Mouse (Mus musculus) liver, embryonic 11.5 days (tissue): ENCODE measurements around the gene Slx1b. TPM values are rescaled to one million over a fixed set of nuclear protein-coding genes. Genes with fewer than 3 reads are reported as not detected.

Experiments
- ATAC-seq: fragments of 200-750 bp; cut with Nextera tagmentation; replicated peaks from 2 replicates; pipeline ENCODE4 v1.8.0; 2017; ENCODE audit warnings: moderate number of reproducible peaks, mild to moderate bottlenecking, moderate TSS enrichment, moderate library complexity; ENCODE audit not compliant: low FRiP score
- DNase-seq: peaks from one replicate; pipeline ENCODE4 v3.0.0-alpha.2; 2017; ENCODE audit warnings: low spot score
- H3K27ac ChIP-seq: fragments of 300-500 bp; sonication (generic); 2 replicates; pipeline ENCODE4 v1.5.1; 2014; ENCODE audit warnings: mild to moderate bottlenecking, low read depth, low read length, control low read depth
- H3K27me3 ChIP-seq: fragments of 300-500 bp; sonication (generic); replicated peaks from 2 replicates; pipeline ENCODE4 v1.6.1; 2014; ENCODE audit warnings: low read length, mixed read lengths; ENCODE audit not compliant: control insufficient read depth, insufficient read depth
- H3K36me3 ChIP-seq: fragments of 300-500 bp; sonication (generic); 2 replicates; pipeline ENCODE4 v1.6.1; 2014; ENCODE audit warnings: mild to moderate bottlenecking, low read length, moderate library complexity, mixed read lengths; ENCODE audit not compliant: control insufficient read depth, insufficient read depth
- H3K4me1 ChIP-seq: fragments of 300-500 bp; sonication (generic); replicated peaks from 2 replicates; pipeline ENCODE4 v1.6.1; 2014; ENCODE audit warnings: low read length, mixed read lengths; ENCODE audit not compliant: control insufficient read depth, insufficient read depth
- H3K4me2 ChIP-seq: fragments of 300-500 bp; sonication (generic); 2 replicates; pipeline ENCODE4 v1.6.1; 2014; ENCODE audit warnings: mild to moderate bottlenecking, control low read depth, moderate library complexity
- H3K4me3 ChIP-seq: fragments of 300-500 bp; sonication (generic); 2 replicates; pipeline ENCODE4 v1.5.1; 2014; ENCODE audit warnings: low read depth, low read length, control low read depth
- H3K9ac ChIP-seq: fragments of 300-500 bp; sonication (generic); 2 replicates; pipeline ENCODE4 v1.6.1; 2014; ENCODE audit warnings: low read depth, low read length, control low read depth
- H3K9me3 ChIP-seq: fragments of 300-500 bp; sonication (generic); 2 replicates; pipeline ENCODE4 v1.6.1; 2016; ENCODE audit warnings: low read length, inconsistent platforms, mixed read lengths; ENCODE audit not compliant: control insufficient read depth
- WGBS: fragments of 180-500 bp; shearing (Covaris S2); extraction: QIAGEN DNeasy Blood & Tissue Kit; methylation state at CpG from one replicate; pipeline ENCODE4 v1.1.7; 2014; 5-methylcytosine and 5-hydroxymethylcytosine counted together
- polyA plus RNA-seq: library from polyadenylated mRNA; unstranded; fragments of >200 nt; fragmentation: Nextera tagmentation; extraction: Ambion mirVana; gene quantifications from 2 replicates; pipeline ENCODE4 v1.2.1, GENCODE M21; 2014

The Slx1b gene
- polyA plus RNA-seq, 1 experiment from 2014 or later, result 6.6 TPM

DNA sequence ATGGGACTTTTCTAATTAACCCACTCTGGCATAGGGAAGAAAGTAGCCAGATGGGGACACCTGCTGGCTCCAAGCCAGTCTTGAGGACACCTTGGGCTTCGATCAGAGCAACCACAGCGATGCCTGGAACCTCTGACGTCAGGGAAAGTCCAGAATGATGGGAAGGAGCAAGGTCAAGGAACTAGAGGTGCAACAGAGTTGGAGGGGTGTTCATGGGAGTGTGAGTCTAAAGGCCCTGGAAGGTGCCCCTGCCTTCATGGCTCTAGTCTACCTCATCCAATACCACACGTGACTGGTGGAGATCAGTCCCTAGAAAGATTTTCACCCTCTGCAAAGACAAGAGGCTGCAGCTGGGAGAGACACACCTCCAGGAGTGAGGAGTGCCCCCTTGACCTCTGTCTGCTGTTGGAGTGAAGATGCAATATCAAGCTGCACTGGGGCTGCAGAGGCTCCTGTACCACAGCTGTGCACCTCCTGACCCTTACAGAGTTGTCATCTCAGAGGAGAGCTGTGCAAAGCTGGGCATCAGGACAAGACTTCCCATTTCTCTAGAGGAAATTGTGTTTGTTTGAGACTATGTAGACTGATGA is 18.9 kb downstream of the Slx1b start:
- H3K4me1 ChIP-seq, result no peaks in the 10 kb centered on the region; the same call in 1 of the 2 replicates
- DNase-seq, result no peak
- no peak overlapping the region for H3K9ac ChIP-seq
- H3K27me3 ChIP-seq, result no peaks in the 10 kb centered on the region
- ATAC-seq, result no peak
- peaks cover 3% of the 10 kb centered on the region for H3K36me3 ChIP-seq
- H3K4me2 ChIP-seq, result no peak overlapping the region
- H3K4me3 ChIP-seq, result no peak overlapping the region
- H3K27ac ChIP-seq, result no peak overlapping the region
- 89% methylated on average over 4 of the region's 4 CpGs for WGBS
- no peaks in the 10 kb centered on the region for H3K9me3 ChIP-seq

DNA sequence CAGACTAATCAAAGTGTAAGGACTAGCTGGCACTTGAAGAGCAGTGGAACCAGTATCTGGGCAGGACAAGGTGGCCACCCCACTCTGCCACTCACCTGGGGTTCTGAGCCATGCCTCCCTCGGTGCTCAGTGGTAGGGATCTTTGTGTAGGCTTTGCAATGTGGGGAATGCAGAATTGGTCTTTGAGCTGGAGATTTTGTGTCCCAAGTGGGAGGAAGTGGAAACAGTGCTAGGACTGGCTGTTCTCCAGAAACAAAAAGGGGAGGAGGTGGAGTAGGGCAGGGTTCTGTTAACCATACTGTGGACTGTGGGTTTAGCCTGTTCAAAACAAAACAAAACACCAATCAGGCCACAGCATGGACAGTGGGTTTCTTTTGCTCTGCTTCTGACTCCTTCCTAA is 19.4 kb downstream of the Slx1b start, which contains the start of gene Sult1a1:
Gene Sult1a1 (minus strand): TSS at position 226 of the 400 bp plus-strand sequence.
- 71% methylated on average over 1 of the region's 1 CpGs for WGBS
- no peak for DNase-seq
- Histone ChIP-seq H3K9ac (no peak within 1 kb of the TSS), H3K36me3 (peaks cover 3% of the 10 kb centered on the region), H3K9me3 (no peaks in the 10 kb centered on the region), H3K4me1 (no peaks in the 10 kb centered on the region; the same call in 1 of the 2 replicates), H3K4me3 (no peak within 1 kb of the TSS), H3K27me3 (no peaks in the 10 kb centered on the region), H3K4me2 (no peak within 1 kb of the TSS), H3K27ac (no peak within 1 kb of the TSS)
- no peak for ATAC-seq

DNA sequence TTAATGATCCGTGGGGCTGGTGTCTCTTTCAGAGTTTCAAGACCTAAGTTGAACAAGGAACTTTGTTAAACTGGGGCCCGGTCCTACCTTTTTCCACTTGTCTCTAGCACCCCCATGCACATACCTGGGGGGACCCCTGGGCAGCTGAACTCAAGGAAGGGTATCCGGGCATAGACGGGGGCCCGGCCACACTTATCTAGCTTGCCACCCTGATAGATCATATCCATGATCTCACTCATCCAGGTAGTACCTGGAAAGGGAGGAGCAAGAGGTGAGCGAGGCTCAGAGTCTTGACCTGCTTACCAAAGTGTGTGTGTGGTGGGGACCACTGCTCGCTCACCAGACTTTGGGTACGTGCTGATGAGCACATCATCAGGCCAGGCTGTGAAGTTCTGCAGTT is 20.5 kb downstream of the Slx1b start:
- Histone ChIP-seq H3K4me2 (no peak overlapping the region), H3K36me3 (peaks cover 6% of the 10 kb centered on the region), H3K9me3 (no peaks in the 10 kb centered on the region), H3K27ac (no peak overlapping the region), H3K4me1 (no peaks in the 10 kb centered on the region; the same call in 1 of the 2 replicates), H3K27me3 (no peaks in the 10 kb centered on the region), H3K4me3 (no peak overlapping the region), H3K9ac (no peak overlapping the region)
- WGBS, result 92% methylated on average over 8 of the region's 8 CpGs
- DNase-seq, result no peak
- ATAC-seq, result no peak

DNA sequence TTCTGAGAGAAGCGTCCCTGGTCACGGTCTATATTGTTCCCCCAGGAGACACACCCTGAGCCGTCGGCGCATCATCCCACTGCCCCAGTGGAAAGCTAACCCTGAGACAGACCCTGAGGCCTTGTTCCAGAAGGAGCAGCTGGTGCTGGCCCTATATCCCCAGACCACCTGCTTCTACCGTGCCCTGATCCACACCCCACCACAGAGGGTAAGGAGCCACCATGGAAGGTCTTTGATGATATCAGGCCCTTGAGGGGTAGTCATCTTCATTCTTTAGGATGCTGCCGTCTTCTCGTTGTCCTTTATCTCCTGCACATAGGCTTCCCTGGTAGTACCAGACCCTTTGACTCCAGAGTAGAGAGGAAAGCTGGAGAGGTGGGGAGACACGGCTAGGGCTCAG is 23.5 kb downstream of the Slx1b start:
- no peaks in the 10 kb centered on the region for H3K9me3 ChIP-seq
- H3K27ac ChIP-seq, result no peak overlapping the region
- no peaks in the 10 kb centered on the region; the same call in 1 of the 2 replicates for H3K4me1 ChIP-seq
- no peaks in the 10 kb centered on the region for H3K27me3 ChIP-seq
- no peak overlapping the region for H3K4me3 ChIP-seq
- H3K9ac ChIP-seq, result no peak overlapping the region
- peaks cover 11% of the 10 kb centered on the region for H3K36me3 ChIP-seq
- DNase-seq, result no peak
- H3K4me2 ChIP-seq, result no peak overlapping the region
- no peak for ATAC-seq
- WGBS, result 91% methylated on average over 9 of the region's 9 CpGs

DNA sequence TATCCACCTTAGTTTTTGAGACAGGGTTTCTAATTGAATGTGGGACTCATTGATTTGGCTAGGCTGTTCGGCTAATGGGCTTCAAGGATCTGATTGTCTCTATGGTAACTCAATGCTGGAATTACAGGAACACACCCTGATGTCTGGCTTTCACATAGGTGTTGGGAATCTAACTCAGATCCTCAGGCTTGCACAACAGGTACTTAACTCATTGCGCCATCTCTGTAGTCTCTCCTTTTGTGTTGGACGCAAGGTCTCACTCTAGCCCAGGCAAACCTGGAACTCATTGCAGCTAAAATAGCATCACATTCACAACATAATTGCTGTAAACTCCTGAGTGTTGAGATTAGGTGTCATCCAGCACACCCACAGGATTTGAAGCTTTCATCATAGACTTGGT is 25.4 kb downstream of the Slx1b start:
- DNase-seq (no peak), ATAC-seq (no peak)
- Histone ChIP-seq H3K4me3 (no peak overlapping the region), H3K36me3 (peaks cover 15% of the 10 kb centered on the region), H3K9me3 (no peaks in the 10 kb centered on the region), H3K27ac (no peak overlapping the region), H3K9ac (no peak overlapping the region), H3K27me3 (no peaks in the 10 kb centered on the region), H3K4me1 (no peaks in the 10 kb centered on the region), H3K4me2 (no peak overlapping the region)
- 92% methylated on average over 3 of the region's 3 CpGs for WGBS

DNA sequence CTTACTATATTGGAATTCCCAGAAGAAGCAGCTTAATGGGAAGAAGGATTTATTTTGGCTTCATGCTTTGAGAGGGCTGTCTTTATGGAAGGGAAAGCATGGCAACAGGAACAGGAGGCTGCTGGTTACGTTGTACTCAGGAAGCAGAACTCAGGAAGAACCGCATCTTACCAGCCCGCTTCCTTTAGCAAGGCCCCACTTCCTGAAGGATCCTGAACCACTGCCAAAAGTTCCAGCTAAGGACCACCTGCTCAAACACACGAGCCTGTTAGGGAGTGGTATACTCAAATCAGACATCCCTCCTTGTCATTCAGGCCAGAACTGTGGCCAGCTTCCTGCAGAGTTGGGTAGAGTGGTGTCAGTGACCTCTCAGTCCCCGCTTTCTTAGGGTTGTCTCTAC is 27.1 kb downstream of the Slx1b start:
- H3K27me3 ChIP-seq, result no peaks in the 10 kb centered on the region
- H3K9me3 ChIP-seq, result no peaks in the 10 kb centered on the region
- no peak for DNase-seq
- peaks cover 24% of the 10 kb centered on the region for H3K36me3 ChIP-seq
- no peak overlapping the region for H3K4me3 ChIP-seq
- H3K4me1 ChIP-seq, result no peaks in the 10 kb centered on the region
- H3K4me2 ChIP-seq, result no peak overlapping the region
- ATAC-seq, result no peak
- 75% methylated on average over 5 of the region's 5 CpGs for WGBS
- H3K9ac ChIP-seq, result no peak overlapping the region
- H3K27ac ChIP-seq, result no peak overlapping the region

DNA sequence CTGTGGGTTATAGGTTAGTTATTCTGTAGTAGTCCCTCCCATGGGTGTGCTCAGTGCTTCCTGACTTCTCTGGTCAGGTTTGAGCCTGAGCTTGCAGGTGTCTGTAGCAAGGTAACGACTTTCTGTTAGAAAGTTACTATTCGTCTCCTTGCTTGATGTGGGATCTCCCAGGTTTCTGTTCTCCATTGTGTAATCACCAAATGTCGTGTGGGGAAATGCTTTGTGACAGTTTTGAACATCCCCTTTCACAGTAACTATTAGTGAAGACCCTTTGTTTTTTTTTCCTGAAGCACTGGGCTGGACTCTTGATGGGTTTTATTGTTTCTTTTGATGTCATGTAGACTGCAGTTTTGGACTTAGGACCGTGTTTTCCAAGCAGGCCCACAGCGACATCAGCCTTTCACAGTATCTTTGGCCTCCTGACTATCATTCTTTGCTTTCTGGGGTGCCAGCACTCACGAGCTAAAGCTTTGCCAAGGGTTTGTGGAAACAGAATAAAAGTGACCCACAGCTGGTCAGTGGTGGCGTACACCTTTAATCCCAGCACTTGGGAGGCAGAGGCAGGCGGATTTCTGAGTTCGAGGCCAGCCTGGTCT is 28.0 kb downstream of the Slx1b start:
- Histone ChIP-seq H3K9ac (no peak overlapping the region), H3K4me2 (no peak overlapping the region), H3K27me3 (no peaks in the 10 kb centered on the region), H3K27ac (no peak overlapping the region), H3K4me1 (no peaks in the 10 kb centered on the region), H3K4me3 (no peak overlapping the region), H3K36me3 (peaks cover 22% of the 10 kb centered on the region), H3K9me3 (no peaks in the 10 kb centered on the region)
- WGBS, result 82% methylated on average over 9 of the region's 9 CpGs
- DNase-seq (no peak), ATAC-seq (no peak)

DNA sequence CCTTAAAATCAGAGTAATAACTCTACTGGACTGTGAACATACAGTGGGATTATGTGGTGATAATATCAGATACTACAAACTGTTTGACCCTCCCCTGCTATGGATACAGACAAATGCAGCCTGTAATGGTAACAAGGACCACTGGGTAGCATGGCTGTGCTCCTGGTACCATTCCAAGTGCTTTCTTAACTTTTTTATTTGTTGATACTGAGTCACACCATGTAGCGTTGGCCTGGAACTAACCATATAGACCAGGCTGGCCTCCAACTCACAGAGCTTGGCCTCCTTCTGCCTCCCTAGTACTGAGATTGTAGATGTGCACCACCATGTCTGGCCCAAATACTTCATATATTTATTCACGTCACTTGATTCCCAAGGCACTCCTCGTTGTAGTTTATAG is 30.3 kb downstream of the Slx1b start:
- Histone ChIP-seq H3K9ac (no peak overlapping the region), H3K4me2 (no peak overlapping the region), H3K27me3 (no peaks in the 10 kb centered on the region), H3K4me1 (no peaks in the 10 kb centered on the region), H3K4me3 (no peak overlapping the region), H3K27ac (no peak overlapping the region), H3K9me3 (no peaks in the 10 kb centered on the region), H3K36me3 (peaks cover 20% of the 10 kb centered on the region)
- ATAC-seq, result no peak
- WGBS, result 92% methylated on average over 3 of the region's 3 CpGs
- no peak for DNase-seq

DNA sequence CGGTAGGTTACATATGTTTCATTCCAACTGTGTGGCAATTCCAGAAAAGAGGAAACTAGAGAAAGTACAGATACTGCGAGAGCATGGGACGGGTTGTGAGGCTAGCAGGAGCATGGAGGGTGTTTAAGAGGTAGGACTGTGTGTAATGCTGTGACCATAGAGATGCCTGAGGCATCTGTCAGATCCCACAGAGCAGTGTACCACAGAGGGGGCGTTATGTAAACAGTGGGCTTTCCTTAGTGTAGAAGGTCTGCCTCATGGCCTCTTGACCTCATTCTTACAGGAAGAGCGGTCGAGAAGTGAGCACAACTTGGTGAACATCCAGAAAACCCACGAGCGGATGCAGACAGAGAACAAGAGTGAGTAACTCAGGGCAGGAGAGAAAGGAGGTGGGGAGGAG is 31.9 kb downstream of the Slx1b start:
- Histone ChIP-seq H3K36me3 (peaks cover 20% of the 10 kb centered on the region), H3K27ac (no peak overlapping the region), H3K9ac (0 out of 2 replicates have a peak overlapping the region, but pooled peaks have one; percentile 8), H3K27me3 (no peaks in the 10 kb centered on the region), H3K4me2 (no peak overlapping the region), H3K4me3 (no peak overlapping the region), H3K4me1 (no peaks in the 10 kb centered on the region), H3K9me3 (no peaks in the 10 kb centered on the region)
- 75% methylated on average over 8 of the region's 8 CpGs for WGBS
- DNase-seq, result no peak
- ATAC-seq, result no peak
